Mouse (Mus musculus): ENCODE measurements at regions not wholly inside any gene's neighbourhood (a gene's known extent, or its start where the extent isn't known, plus 50 kb on each side); places are given as distances from the start of the nearest gene placed in this dataset.

DNA sequence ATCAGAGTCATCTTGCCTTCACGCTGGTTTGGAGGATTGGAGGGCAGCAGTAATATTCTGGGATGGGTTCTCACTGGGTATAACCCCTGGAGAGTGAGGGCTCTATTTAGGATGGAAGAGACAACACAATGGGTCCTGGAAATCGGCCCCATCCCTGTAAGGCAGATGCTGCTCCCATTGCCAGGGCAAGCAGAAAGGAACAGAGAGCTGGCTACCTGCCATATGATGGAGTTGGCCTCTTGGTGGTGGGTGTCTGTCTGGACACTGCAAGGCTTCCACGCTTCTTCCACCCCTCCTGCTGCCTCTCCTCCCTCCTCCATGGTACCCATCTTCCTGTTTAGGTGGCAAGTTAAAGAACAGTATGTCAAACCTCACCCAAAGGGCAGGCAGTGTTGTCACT lies 308.6 kb downstream of the Glrx3 start:
- in situ Hi-C loops (cut with MseI, MboI): no loop called here

DNA sequence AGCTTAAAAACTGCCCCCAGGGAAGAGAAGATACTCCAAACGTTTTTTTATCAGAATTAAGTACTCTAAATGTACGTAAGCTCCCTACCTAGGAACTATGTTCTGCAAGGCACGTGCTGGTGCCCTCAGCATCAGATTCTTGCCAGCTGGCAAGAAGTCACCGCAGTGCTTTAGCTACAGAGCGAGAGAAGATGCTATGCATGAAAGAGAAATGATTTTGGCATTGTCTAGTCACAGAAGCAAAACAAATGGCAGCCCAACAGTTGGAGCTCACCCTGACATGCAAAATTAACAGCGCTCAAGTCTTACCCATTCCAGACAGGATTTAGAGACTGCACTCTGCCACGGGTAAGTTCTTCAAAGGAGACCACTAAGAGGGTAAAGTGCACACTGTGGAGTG lies 311.5 kb downstream of the Glrx3 start:
- in situ Hi-C loops (cut with MseI, MboI): no loop called here

DNA sequence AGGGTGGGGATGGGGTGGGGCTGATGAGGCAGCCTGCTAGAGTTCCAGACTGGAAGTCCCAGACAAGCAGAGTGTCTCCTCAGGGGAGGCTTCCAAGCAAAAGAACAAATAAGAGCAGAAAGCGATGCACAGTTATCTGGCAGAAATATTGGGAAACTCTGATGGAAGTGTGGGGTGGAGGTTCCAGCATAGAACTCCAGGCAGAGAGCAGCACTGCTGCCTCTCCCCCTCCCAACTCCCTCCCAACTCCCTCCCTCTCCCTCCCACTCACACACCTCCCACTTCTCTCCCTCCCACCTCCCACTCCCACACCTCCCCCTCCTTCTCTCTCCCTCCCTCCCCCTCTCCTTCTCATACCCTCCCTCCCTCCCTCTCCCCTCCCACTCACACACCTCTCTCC lies 313.3 kb downstream of the Glrx3 start:
- in situ Hi-C loops (cut with MseI, MboI): no loop called here

GRCm38 (mm10) chr7:137751151-137751859 lies 313.9 kb downstream of the Glrx3 start:
- in situ Hi-C loops (cut with MseI, MboI): no loop called here

DNA sequence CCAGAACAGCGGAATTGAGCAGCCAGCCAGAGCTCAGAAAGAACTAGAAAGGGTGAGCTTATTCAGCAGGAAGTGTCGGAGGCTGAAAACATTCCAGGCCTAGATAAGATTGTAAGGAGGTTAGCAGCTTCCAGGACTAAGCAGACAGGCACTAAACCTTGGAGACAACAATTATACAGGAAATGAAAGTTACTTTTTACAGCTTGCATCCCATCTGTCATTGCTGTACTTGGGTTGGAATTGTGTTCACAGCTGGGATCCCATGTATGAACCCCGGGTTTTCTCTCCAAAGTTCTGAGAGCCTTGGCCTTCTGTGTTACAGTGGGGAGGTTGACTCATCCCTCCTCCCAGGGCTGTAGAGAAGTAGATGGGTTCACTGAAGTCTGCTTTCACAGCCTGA lies 328.5 kb downstream of the Glrx3 start:
- in situ Hi-C loops (cut with MseI, MboI): no loop called here

- in situ Hi-C loops (cut with MseI, MboI): no loop called here
Measured at GRCm38 (mm10) chr7:137766721-137767120, 329.3 kb downstream of the Glrx3 start.

- in situ Hi-C loops (cut with MseI, MboI): no loop called here
Measured at GRCm38 (mm10) chr7:137773051-137773964, 335.9 kb downstream of the Glrx3 start.

DNA sequence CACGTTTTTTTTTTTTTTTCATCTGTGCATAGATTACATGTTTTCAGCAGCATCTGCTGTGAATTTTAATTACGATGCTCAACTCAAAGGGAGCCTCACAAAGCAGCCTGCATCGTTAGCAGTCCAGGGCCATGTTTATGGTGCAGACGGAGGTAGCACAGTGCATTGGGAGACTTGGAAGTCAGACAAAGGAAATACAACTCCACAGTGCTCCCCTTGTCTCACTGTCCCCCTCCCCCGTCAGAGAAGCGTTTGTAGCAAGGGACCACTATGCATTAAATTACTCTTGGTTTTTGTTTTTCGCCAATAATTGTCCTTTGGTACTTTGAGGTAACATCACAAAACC lies 336.5 kb downstream of the Glrx3 start:
- in situ Hi-C loops (cut with MseI, MboI): no loop called here

GRCm38 (mm10) chr7:137783954-137784353 lies 346.5 kb downstream of the Glrx3 start:
- in situ Hi-C loops (cut with MseI, MboI): loop anchor here (10.0 kb wide), 1 partner anchor 179 kb away; no protein-coding TSS in a partner anchor

DNA sequence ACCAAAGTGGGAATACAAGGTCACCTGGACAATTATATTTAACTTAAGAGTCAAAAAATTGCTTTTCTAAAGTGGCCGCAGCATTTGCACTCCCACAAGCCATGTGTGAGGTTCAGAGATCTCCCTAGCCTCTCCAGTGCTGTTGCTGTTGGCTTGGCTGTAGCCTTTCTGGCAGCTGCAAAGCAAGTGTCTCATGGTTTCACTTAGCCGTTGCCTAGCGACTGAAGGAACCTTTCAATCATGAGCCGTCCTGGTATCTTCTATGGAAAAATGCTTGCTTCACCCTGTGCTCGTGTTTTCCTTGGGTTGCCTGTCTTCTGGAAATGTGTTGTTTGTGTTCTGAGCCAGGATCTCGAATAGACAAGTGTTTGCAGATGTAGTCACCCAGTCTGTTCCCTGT lies 367.9 kb downstream of the Glrx3 start:
- in situ Hi-C loops (cut with MseI, MboI): no loop called here

GRCm38 (mm10) chr7:137812839-137813238 lies 375.4 kb downstream of the Glrx3 start:
- in situ Hi-C loops (cut with MseI, MboI): no loop called here

- in situ Hi-C loops (cut with MseI, MboI): no loop called here
Measured at GRCm38 (mm10) chr7:137840520-137840919, 403.1 kb downstream of the Glrx3 start.

DNA sequence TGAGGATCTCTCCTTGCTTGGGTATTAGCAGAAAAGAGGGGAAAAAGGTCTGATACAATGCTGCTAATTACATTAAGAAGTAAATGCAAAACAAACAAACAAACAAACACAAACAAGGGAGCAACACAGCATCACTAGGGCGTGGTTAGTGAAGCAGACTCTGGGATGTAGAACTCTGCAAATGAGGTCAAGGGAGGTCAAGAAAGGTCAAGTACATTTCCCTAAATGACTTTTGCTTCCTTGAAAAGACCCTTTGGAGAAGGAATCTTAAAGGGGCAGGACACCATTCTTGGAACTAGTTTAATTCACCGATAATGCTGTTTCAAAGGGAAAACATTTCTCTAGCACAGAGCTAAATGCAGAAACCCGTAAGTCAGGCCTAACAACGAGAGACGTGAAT lies 403.6 kb downstream of the Glrx3 start:
- in situ Hi-C loops (cut with MseI, MboI): no loop called here

DNA sequence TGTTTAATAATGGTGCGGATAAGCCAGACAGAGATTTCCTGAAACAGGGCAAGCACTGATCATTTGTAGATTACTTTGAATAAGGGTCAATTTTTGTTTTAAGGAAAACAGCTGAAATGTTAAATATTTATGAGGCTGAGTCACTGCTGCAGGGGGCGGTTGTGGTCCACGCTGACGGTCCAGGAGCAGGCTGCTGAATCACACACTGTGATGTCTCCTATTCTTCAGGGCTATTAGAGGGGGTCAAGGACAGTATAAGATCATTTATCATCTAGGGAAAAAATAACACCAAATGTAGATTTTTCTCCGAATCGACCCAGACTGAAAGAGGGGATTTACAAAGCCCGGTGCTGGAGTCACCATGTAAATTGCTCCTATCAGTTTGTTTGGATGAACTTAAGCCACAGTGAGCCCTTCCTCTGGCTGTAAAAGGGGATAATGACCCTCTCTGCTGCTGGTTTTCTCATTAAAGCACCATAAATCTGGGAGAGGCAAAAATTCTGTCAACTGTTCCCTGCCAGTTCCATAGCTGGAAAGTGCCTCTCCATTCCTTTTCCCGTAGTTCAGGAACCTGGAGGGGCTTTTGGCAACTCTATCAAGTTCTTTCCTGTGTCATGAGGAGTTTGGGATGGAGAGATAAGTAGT lies 404.2 kb downstream of the Glrx3 start:
- in situ Hi-C loops (cut with MseI, MboI): no loop called here

DNA sequence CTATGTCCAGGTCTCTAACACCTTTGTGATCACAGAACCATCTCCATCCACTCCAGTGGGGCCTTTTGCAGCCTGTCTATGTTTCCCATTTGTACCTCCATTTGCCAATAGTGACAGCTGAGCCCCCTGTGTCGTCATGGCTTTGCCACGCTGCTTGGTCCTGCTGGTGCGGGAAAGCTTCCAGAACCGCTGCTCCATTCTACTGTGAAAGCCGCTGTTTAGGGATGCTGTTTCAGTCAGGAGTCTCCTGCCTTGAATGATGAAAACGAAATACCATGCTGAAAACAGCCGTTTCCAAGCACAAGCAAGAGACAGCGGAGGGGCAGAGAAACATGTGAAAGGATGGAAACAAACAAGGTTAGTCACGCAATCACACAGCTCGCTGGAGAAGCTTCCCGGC lies 410.4 kb downstream of the Glrx3 start:
- in situ Hi-C loops (cut with MseI, MboI): no loop called here

DNA sequence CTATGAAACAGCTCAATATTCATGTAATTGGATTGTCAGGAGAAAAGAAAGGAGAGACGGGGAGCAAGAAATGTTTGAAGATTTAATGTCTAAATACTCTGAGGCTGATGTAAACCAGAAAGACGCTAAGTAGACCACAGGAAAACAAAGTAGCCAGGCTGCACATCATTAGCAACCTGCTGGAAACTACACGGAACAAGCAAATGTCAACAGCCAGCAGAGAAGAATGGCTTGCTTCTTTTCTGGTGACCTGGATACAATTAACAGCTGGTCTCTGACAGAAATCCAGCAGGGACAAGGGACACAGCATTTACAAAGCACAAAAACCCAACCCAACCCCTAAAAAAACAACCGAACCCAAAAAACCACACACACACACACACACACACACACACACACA lies 413.6 kb downstream of the Glrx3 start:
- in situ Hi-C loops (cut with MseI, MboI): no loop called here

DNA sequence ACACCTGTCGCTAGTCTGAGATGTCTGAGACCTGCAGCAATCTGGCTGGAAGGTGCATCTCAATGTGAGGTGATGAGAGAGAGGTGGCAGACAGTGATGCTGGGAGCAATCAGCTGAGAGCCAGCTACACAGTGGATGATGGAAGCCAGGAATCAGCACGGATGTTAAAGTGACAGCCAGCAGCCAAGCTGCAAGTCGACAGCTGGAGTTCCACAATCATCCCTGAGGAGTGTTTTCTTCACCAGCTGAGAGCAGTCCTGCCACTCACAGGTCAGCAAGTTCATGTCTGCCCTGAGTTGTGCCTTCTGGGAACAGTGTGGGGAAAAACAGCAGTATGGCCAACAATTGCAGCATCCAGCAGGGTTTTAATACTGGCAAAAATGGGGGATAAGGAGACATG lies 422.3 kb downstream of the Glrx3 start:
- in situ Hi-C loops (cut with MseI, MboI): no loop called here

DNA sequence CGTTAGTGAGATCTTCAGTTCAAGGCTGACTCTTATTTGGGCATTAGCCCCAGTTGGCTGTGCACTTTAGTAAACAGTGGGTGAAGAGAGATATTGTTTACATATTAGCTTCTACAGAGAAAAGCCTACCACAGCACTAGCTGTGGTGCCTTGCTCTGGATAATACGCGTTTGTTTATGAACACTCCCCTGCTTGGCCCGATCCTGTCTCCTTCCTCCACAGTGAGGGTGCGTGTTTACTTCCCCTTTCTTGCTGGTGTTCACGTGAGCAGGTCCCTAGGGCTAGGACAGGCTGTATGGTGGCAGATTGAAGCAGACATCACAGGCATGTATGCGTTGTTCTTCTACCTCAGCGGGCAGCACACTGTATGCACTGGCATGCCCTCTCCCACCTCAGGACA lies 423.1 kb downstream of the Glrx3 start:
- in situ Hi-C loops (cut with MseI, MboI): no loop called here

DNA sequence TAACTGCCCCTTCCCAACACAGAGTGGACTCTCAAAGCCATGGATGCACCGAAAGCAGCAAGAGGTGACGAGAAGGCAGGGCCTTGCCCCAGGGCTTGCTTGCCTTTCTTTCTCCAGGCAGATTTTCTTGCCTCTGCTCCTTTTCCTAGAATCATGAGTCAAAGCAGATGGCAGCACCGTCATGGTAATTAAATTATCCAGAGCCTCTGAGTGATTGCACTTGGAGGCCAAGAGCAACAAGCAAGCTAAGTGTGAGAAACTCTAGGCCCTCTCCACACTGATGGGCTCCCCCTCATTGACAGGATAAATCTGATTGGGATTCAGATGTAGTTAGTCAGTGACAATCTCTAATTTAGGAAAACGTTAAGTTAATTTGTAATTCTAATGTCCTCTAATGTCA lies 427.5 kb downstream of the Glrx3 start:
- in situ Hi-C loops (cut with MseI, MboI): no loop called here

GRCm38 (mm10) chr7:137865457-137865856 lies 428.0 kb downstream of the Glrx3 start:
- in situ Hi-C loops (cut with MseI, MboI): no loop called here

DNA sequence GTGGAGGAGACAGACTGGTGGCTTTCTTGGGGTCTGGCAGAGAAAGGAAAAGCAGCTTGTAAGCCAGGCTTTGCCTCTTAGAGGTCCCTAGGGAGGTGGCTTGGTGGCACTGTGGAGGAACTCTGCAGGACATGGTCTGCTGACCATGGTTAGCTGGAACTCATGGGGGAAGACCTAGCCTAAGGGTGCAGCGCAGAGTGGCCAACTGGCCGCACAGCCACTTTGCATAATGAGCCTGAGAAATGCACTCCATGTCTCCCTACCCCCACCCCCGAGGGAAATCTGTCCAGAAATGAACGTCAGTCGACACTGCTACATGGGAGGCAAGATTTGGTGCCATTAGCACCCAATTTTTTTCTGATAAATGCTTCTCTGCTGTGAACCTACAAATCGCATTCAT lies 429.5 kb downstream of the Glrx3 start:
- in situ Hi-C loops (cut with MseI, MboI): no loop called here

DNA sequence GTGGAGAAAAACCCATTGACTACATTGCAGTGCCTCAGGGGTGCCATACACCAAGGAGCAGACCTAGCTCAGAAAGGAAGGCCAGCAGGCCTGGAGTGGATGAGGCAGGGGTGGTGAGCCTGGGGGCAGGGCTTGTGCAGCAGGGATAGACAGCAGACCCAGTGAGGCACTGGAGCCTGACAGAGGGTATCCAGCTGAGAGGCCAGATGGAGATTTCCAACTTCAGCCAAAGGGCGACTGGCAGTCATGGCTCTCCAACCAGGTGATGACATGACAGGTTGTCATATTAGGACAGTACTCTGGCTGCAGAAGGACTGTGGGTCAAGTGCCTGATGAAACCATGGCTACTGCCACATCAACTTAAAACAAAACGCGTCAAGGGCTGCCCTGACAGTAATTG lies 431.1 kb downstream of the Glrx3 start:
- in situ Hi-C loops (cut with MseI, MboI): no loop called here

DNA sequence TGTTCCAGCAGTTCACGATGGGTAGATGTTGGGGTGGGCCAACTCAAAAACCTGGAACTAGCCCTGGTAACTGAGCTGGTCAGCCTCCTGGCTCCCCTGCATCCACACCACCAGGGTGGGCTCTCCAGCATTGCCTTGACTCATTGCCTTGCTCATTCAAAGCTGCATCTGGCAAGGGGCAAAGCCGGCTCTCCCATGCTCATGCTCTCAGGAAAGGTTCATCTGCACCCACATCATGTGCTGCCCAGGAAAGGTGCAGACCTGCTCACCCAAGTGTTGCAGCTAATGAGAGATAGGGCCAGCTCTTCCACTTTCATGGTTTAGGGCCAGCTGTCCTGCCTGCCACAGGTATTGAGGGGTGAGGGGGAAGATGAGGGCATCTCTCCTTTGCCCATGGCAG lies 437.9 kb downstream of the Glrx3 start:
- in situ Hi-C loops (cut with MseI, MboI): no loop called here

Measured in mouse trophoblast stem cell (cell line).